Mouse (Mus musculus) MEL (cell line): ENCODE results near the gene Pfkfb1. TPM values are rescaled to one million over a fixed set of nuclear protein-coding genes. Genes with fewer than 3 reads are reported as not detected.

Experiments used
- DNase-seq: peaks from one replicate; pipeline ENCODE4 v3.0.0; 2011; ENCODE audit warnings: low read depth, low spot score
- H3K27ac ChIP-seq: 2 replicates; pipeline ENCODE4 v1.5.1; 2012; ENCODE audit warnings: low read depth, mild to moderate bottlenecking, control low read depth, low read length, moderate library complexity; ENCODE audit not compliant: control insufficient read depth
- H3K27me3 ChIP-seq, 2 experiments: fragments of 150-350 bp in 1 of 2; sonication (generic) in 1 of 2; 2 replicates each; pipeline ENCODE4 v1.6.1; 2012; ENCODE audit warnings: low read length in 2 of 2, mild to moderate bottlenecking in 2 of 2, improper control_type of control experiment in 1 of 2, moderate library complexity in 1 of 2; ENCODE audit not compliant: insufficient read depth in 2 of 2, control insufficient read depth in 1 of 2
- H3K36me3 ChIP-seq, 2 experiments: 2 replicates each; pipeline ENCODE4 v1.6.1; 2012 to 2014; ENCODE audit warnings: low read length in 2 of 2, improper control_type of control experiment in 1 of 2, inconsistent platforms in 1 of 2, mild to moderate bottlenecking in 1 of 2; ENCODE audit not compliant: insufficient read depth in 2 of 2, control insufficient read depth in 1 of 2
- H3K4me1 ChIP-seq, 2 experiments: fragments of 150-350 bp in 1 of 2; sonication (generic) in 1 of 2; 2 replicates each; pipeline ENCODE4 v1.6.1; 2012; ENCODE audit warnings: low read length in 2 of 2, improper control_type of control experiment in 1 of 2, mild to moderate bottlenecking in 1 of 2; ENCODE audit not compliant: insufficient read depth in 2 of 2, control insufficient read depth in 1 of 2
- H3K4me3 ChIP-seq, 2 experiments: fragments of 150-350 bp in 1 of 2; sonication (generic) in 1 of 2; 2 replicates each; pipeline ENCODE4 v1.5.1; 2012; ENCODE audit warnings: low read depth in 2 of 2, low read length in 2 of 2, mild to moderate bottlenecking in 2 of 2, moderate library complexity in 2 of 2, control low read depth in 1 of 2, improper control_type of control experiment in 1 of 2; ENCODE audit not compliant: control insufficient read depth in 1 of 2, insufficient read depth in 1 of 2
- H3K79me2 ChIP-seq: 2 replicates; pipeline ENCODE4 v1.6.1; 2012; ENCODE audit warnings: mild to moderate bottlenecking, low read length, moderate library complexity; ENCODE audit not compliant: control insufficient read depth, poor library complexity, insufficient read depth
- H3K9ac ChIP-seq: 2 replicates; pipeline ENCODE4 v1.6.1; 2012; ENCODE audit warnings: low read depth, mild to moderate bottlenecking, control low read depth, low read length, moderate library complexity; ENCODE audit not compliant: control insufficient read depth, poor library complexity, severe bottlenecking
- H3K9me3 ChIP-seq: fragments of 150-350 bp; sonication (generic); replicated peaks from 2 replicates; pipeline ENCODE4 v1.6.1; 2012; ENCODE audit warnings: mild to moderate bottlenecking, low read length, improper control_type of control experiment, moderate library complexity; ENCODE audit not compliant: insufficient read depth
- CHD2 ChIP-seq: IDR thresholded peaks from 2 replicates; pipeline ENCODE4 v1.6.1; 2011; ENCODE audit warnings: low read length, improper control_type of control experiment
- E2F4 ChIP-seq: IDR thresholded peaks from 2 replicates; pipeline ENCODE4 v1.6.1; 2011; ENCODE audit warnings: low read depth, low read length, improper control_type of control experiment, borderline replicate concordance
- ELF1 ChIP-seq: IDR thresholded peaks from 2 replicates; pipeline ENCODE4 v1.6.1; 2014; ENCODE audit warnings: low read depth, mild to moderate bottlenecking, inconsistent platforms, low read length, improper control_type of control experiment, moderate library complexity
- EP300 ChIP-seq, 2 experiments: IDR thresholded peaks; 2 replicates each; pipeline ENCODE4 v1.6.1; 2011; ENCODE audit warnings: improper control_type of control experiment in 2 of 2, low read length in 2 of 2, low read depth in 1 of 2, mild to moderate bottlenecking in 1 of 2
- ETS1 ChIP-seq: IDR thresholded peaks from 2 replicates; pipeline ENCODE4 v1.6.1; 2012; ENCODE audit warnings: low read depth, mild to moderate bottlenecking, inconsistent platforms, low read length, improper control_type of control experiment, moderate library complexity
- GATA1 ChIP-seq: IDR thresholded peaks from 2 replicates; pipeline ENCODE4 v1.6.1; 2011; ENCODE audit warnings: low read depth, low read length, improper control_type of control experiment
- JUND ChIP-seq: IDR thresholded peaks from 2 replicates; pipeline ENCODE4 v1.6.1; 2011; ENCODE audit warnings: low read depth, mild to moderate bottlenecking, improper control_type of control experiment, low read length
- KAT2A ChIP-seq: conservative IDR thresholded peaks from 2 replicates; pipeline ENCODE4 v1.6.1; 2012; ENCODE audit warnings: low read depth, low read length, improper control_type of control experiment, inconsistent platforms
- MAX ChIP-seq: IDR thresholded peaks from 2 replicates; pipeline ENCODE4 v1.6.1; 2011; ENCODE audit warnings: low read length, improper control_type of control experiment
- MEF2A ChIP-seq: IDR thresholded peaks from 2 replicates; pipeline ENCODE4 v1.6.1; 2014; ENCODE audit warnings: low read depth, mild to moderate bottlenecking, inconsistent platforms, low read length, improper control_type of control experiment; ENCODE audit not compliant: poor library complexity, insufficient replicate concordance, severe bottlenecking; ENCODE audit errors: extremely low read depth
- MYC ChIP-seq: IDR thresholded peaks from 2 replicates; pipeline ENCODE4 v1.6.1; 2011; ENCODE audit warnings: low read depth, mild to moderate bottlenecking, low read length, improper control_type of control experiment, moderate library complexity
- NELFE ChIP-seq: IDR thresholded peaks from 2 replicates; pipeline ENCODE4 v1.6.1; 2011; ENCODE audit warnings: low read depth, low read length, improper control_type of control experiment
- NRF1 ChIP-seq: IDR thresholded peaks from 2 replicates; pipeline ENCODE4 v1.6.1; 2014; ENCODE audit warnings: low read depth, mild to moderate bottlenecking, inconsistent platforms, low read length, improper control_type of control experiment, moderate library complexity; ENCODE audit not compliant: poor library complexity, insufficient read depth, severe bottlenecking
- POLR2AphosphoS2 ChIP-seq: IDR thresholded peaks from 2 replicates; pipeline ENCODE4 v1.6.1; 2011; ENCODE audit warnings: low read length, improper control_type of control experiment
- POLR2AphosphoS5 ChIP-seq: IDR thresholded peaks from 2 replicates; pipeline ENCODE4 v1.6.1; 2012; ENCODE audit warnings: low read depth, borderline replicate concordance, mild to moderate bottlenecking, inconsistent platforms, low read length, moderate library complexity, mixed read lengths
- TBP ChIP-seq: IDR thresholded peaks from 2 replicates; pipeline ENCODE4 v1.8.0; 2011; ENCODE audit warnings: low read depth, low read length, improper control_type of control experiment
- UBTF ChIP-seq: IDR thresholded peaks from 2 replicates; pipeline ENCODE4 v1.6.1; 2012; ENCODE audit warnings: low read depth, mild to moderate bottlenecking, inconsistent platforms, low read length, improper control_type of control experiment, moderate library complexity, borderline replicate concordance; ENCODE audit not compliant: insufficient read depth
- USF1 ChIP-seq: IDR thresholded peaks from 2 replicates; pipeline ENCODE4 v1.6.1; 2014; ENCODE audit warnings: low read depth, mild to moderate bottlenecking, inconsistent platforms, low read length, improper control_type of control experiment, moderate library complexity
- USF2 ChIP-seq, 2 experiments: IDR thresholded peaks; 2 replicates each; pipeline ENCODE4 v1.6.1; 2011 to 2012; ENCODE audit warnings: improper control_type of control experiment in 2 of 2, low read length in 2 of 2, borderline replicate concordance in 1 of 2, inconsistent platforms in 1 of 2, low read depth in 1 of 2, mild to moderate bottlenecking in 1 of 2; ENCODE audit not compliant: insufficient read depth in 1 of 2
- ZNF384 ChIP-seq: IDR thresholded peaks from 2 replicates; pipeline ENCODE4 v1.6.1; 2012; ENCODE audit warnings: low read depth, mild to moderate bottlenecking, inconsistent platforms, low read length, improper control_type of control experiment
- polyA plus RNA-seq, 2 experiments: library from polyadenylated mRNA; stranded (reverse) in 1 of 2; unstranded in 1 of 2; fragments of >175 nt in 1 of 2; fragments of >200 nt in 1 of 2; gene quantifications; 2 replicates each; pipeline versions ENCODE4 v1.2.1 to v1.2.4; 2012; ENCODE audit warnings: low replicate concordance in 2 of 2, low read depth in 1 of 2; ENCODE audit not compliant: insufficient read length in 2 of 2, insufficient read depth in 1 of 2, missing spikeins in 1 of 2
- total RNA-seq: library from RNA; depleted of rRNA; stranded (reverse); fragments of 300-350 nt; gene quantifications from 2 replicates; pipeline ENCODE4 v1.2.3, GENCODE M21; 2012

Pfkfb1 gene
- total and polyA plus RNA-seq, 3 experiments: 1.9 to 10.3 TPM; not detected in 1

GRCm38 (mm10) chrX:150589696-150590095, 1.7 kb downstream of the Pfkfb1 start, which contains the start of gene Apex2:
TSS of gene Apex2 (minus strand) at chrX:150589868.
- peak within 1 kb of the TSS; percentile 77 to 89 for H3K4me3 ChIP-seq
- no peaks in the 10 kb centered on the region for H3K9me3 ChIP-seq
- no peak for TF ChIP-seq ZNF384
- H3K4me1 ChIP-seq: peaks cover 0 to 9% of the 10 kb centered on the region in 2 experiments; a peak in 3 of 4 replicates
- H3K27me3 ChIP-seq: no peaks in the 10 kb centered on the region
- peak within 1 kb of the TSS; percentile 98 for H3K27ac ChIP-seq
- peaks cover 0 to 15% of the 10 kb centered on the region in 2 experiments; a peak in 2 of 4 replicates for H3K36me3 ChIP-seq
- DNase-seq: no peak
- H3K9ac ChIP-seq: peak within 1 kb of the TSS; percentile 90
- H3K79me2 ChIP-seq: peaks cover 12% of the 10 kb centered on the region; the same call in 1 of the 2 replicates

- Histone ChIP-seq H3K4me1 (peaks cover 0 to 16% of the 10 kb centered on the region in 2 experiments; a peak in 2 of 4 replicates), H3K9me3 (no peaks in the 10 kb centered on the region), H3K9ac (no peak overlapping the region), H3K36me3 (peaks cover 0 to 17% of the 10 kb centered on the region in 2 experiments; a peak in 2 of 4 replicates), H3K4me3 (no peak overlapping the region), H3K79me2 (no peaks in the 10 kb centered on the region), H3K27ac (no peak overlapping the region), H3K27me3 (no peaks in the 10 kb centered on the region)
- TF ChIP-seq MEF2A (no peak), ETS1 (no peak), POLR2AphosphoS2 (no peak), GATA1 (no peak), NRF1 (no peak), EP300 (IDR thresholded peaks at IDR 0.05; ENCODE audit: low read depth in 1 of 2, low read length in 2 of 2) (no peak), CHD2 (no peak), UBTF (no peak), JUND (no peak), KAT2A (no peak), E2F4 (no peak), USF1 (no peak), USF2 (IDR thresholded peaks at IDR 0.05; ENCODE audit: borderline replicate concordance in 1 of 2, insufficient read depth in 1 of 2, low read depth in 1 of 2, low read length in 2 of 2) (no peak), ELF1 (no peak), MAX (no peak), POLR2AphosphoS5 (no peak), MYC (no peak), TBP (no peak), NELFE (no peak)
- no peak for DNase-seq
Measured at GRCm38 (mm10) chrX:150593266-150594035, 5.4 kb downstream of the Pfkfb1 start.
